ENCODE assay signal across 23 mouse cellular contexts in the genomic region with DNA sequence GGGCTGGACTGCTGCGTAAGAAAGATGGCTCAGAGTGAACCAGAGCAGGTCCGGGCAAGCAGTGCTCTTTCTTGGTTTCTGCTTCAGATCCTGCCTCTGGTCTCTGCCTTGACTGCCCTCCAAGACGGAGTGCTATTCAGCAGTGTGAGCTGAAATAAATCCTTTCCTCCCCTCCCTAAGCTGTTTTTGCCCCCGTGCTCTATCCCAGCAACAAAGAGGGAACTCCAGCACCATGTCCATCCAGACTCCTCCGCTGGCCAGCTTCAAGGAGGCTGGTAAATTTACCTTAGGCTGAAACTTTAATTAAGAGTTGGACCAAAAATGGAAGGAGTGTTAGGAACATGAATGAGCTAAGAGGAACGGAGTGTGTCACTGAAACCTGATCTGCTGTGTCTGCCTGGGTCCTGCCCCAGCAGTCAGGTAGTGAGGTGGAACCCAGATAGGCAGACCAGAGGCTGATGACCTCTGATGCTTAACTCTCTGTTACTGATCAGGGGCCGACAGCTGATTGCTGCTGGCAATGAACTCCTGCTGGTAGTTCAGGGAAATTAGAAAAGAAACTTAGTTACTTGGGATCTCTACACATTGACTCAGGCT.
DNase-seq lines count a peak whose midpoint lies in the region; ATAC-seq and TF ChIP-seq lines count a peak whose summit lies in the region.
"Had no signal": no experiment of that assay in that cellular context is flagged by ENCODE, and none has a peak within 500 bp of the region (broad histone marks: within the 10 kb centered on the region; RNA-seq: fewer than 3 reads in every experiment).

No protein-coding gene starts in this region.

- peaks cover 4% of the 10 kb centered on the region; the same call in 1 of the 2 replicates for H3K4me1 ChIP-seq in kidney, embryonic 14.5 days (ENCODE audit: control insufficient read depth, insufficient read depth, low read length)
- H3K4me1 ChIP-seq in kidney, postnatal 0 days (replicated peaks; ENCODE audit: insufficient read depth, low read length) = no peaks in the 10 kb centered on the region
- no peaks in the 10 kb centered on the region for H3K4me1 ChIP-seq in kidney, adult 2 months (ENCODE audit: control insufficient read depth, insufficient read depth, low read length)
- H3K4me1 ChIP-seq: heart, embryonic 13.5 days; hindbrain, embryonic 12.5 days had no signal

- TF ChIP-seq CTCF in kidney, postnatal 0 days (IDR thresholded peaks at IDR 0.05; ENCODE audit: low read depth) = no peak; the same call in 1 of the 2 replicates
- no peak for TF ChIP-seq CTCF in kidney, adult 2 months (conservative IDR thresholded peaks at IDR 0.05; ENCODE audit: insufficient read depth, insufficient read length, low read depth, low read length)

- DNase-seq in embryo, embryonic 10.5 days (ENCODE audit: low spot score) = peak; percentile 11
- no peak for DNase-seq in embryo, embryonic 9.5 days (ENCODE audit: extremely low spot score)
- DNase-seq in kidney, postnatal 10 days = no peak
- peak; percentile 71 for DNase-seq in kidney, postnatal 0 days (ENCODE audit: low spot score)
- DNase-seq in kidney, adult 2 months = no peak
- DNase-seq in cerebellum, adult 9-11 months = no peak
- DNase-seq: adrenal gland, adult 8-10 months; adrenal gland, postnatal 36 days; cerebellum, adult 18-20 months; cerebellum, adult 9-10 months; cerebellum, postnatal 25 days; gastrocnemius, postnatal 10 days; gastrocnemius, postnatal 36 days; heart, postnatal 14 days had no signal

- no peak overlapping the region for H3K27ac ChIP-seq in kidney, embryonic 14.5 days (ENCODE audit: low read depth, low read length)
- H3K27ac ChIP-seq in kidney, postnatal 0 days = no peak overlapping the region
- H3K27ac ChIP-seq in kidney, adult 2 months (ENCODE audit: insufficient read depth, low read depth, low read length) = no peak overlapping the region
- H3K27ac ChIP-seq: forebrain, embryonic 10.5 days; forebrain, embryonic 13.5 days; heart, embryonic 13.5 days; hindbrain, embryonic 12.5 days; hindbrain, embryonic 15.5 days had no signal

- H3K36me3 ChIP-seq in kidney, embryonic 14.5 days (ENCODE audit: control insufficient read depth, insufficient read depth, low read length) = peaks cover 4% of the 10 kb centered on the region; the same call in 1 of the 2 replicates
- H3K36me3 ChIP-seq in kidney, postnatal 0 days (ENCODE audit: insufficient read depth, low read length) = 0 out of 2 replicates have a peak, but pooled peaks cover 1% of the 10 kb centered on the region
- H3K36me3 ChIP-seq in kidney, adult 2 months (ENCODE audit: control insufficient read depth, insufficient read depth, low read length) = no peaks in the 10 kb centered on the region
- H3K36me3 ChIP-seq: hindbrain, embryonic 12.5 days; hindbrain, embryonic 15.5 days had no signal

- no peak overlapping the region for H3K9ac ChIP-seq in kidney, embryonic 14.5 days (ENCODE audit: low read depth, low read length)
- no peak overlapping the region for H3K9ac ChIP-seq in kidney, postnatal 0 days (ENCODE audit: low read depth, low read length)
- H3K9ac ChIP-seq: forebrain, embryonic 13.5 days; heart, embryonic 13.5 days; hindbrain, embryonic 12.5 days; hindbrain, embryonic 15.5 days had no signal

- H3K4me2 ChIP-seq in kidney, embryonic 14.5 days (replicated peaks; ENCODE audit: low read depth, low read length) = no peak overlapping the region
- no peak overlapping the region for H3K4me2 ChIP-seq in kidney, postnatal 0 days (ENCODE audit: low read length)
- H3K4me2 ChIP-seq: forebrain, embryonic 13.5 days; heart, embryonic 13.5 days; hindbrain, embryonic 12.5 days; hindbrain, embryonic 15.5 days had no signal

- TF ChIP-seq POLR2A in kidney, adult 2 months (IDR thresholded peaks at IDR 0.05; ENCODE audit: low read depth, low read length) = no peak

- no peak overlapping the region for H3K4me3 ChIP-seq in kidney, embryonic 14.5 days (ENCODE audit: low read length)
- no peak overlapping the region for H3K4me3 ChIP-seq in kidney, postnatal 0 days (replicated peaks; ENCODE audit: low read depth, low read length)
- no peak overlapping the region for H3K4me3 ChIP-seq in kidney, adult 2 months (ENCODE audit: insufficient read depth, low read depth, low read length)
- H3K4me3 ChIP-seq: forebrain, embryonic 10.5 days; forebrain, embryonic 13.5 days; heart, embryonic 13.5 days; hindbrain, embryonic 12.5 days; hindbrain, embryonic 15.5 days had no signal

- WGBS in kidney, embryonic 14.5 days = 25% methylated on average over 7 of the region's 7 CpGs
- WGBS in kidney, postnatal 0 days = 33% methylated on average over 7 of the region's 7 CpGs
- WGBS in kidney, adult 2 months = 60% methylated on average over 7 of the region's 7 CpGs

- H3K27me3 ChIP-seq in kidney, embryonic 14.5 days (ENCODE audit: control insufficient read depth, insufficient read depth, low read length) = no peaks in the 10 kb centered on the region
- no peaks in the 10 kb centered on the region for H3K27me3 ChIP-seq in kidney, postnatal 0 days (ENCODE audit: insufficient read depth, low read length)
- no peaks in the 10 kb centered on the region for H3K27me3 ChIP-seq in kidney, adult 2 months (replicated peaks; ENCODE audit: control insufficient read depth, insufficient read depth, low read length)
- H3K27me3 ChIP-seq: forebrain, embryonic 13.5 days; heart, embryonic 13.5 days; hindbrain, embryonic 12.5 days; hindbrain, embryonic 15.5 days had no signal

- no peaks in the 10 kb centered on the region for H3K9me3 ChIP-seq in kidney, embryonic 14.5 days (ENCODE audit: control insufficient read depth, low read length)
- H3K9me3 ChIP-seq in kidney, postnatal 0 days (replicated peaks; ENCODE audit: low read length) = no peaks in the 10 kb centered on the region
- H3K9me3 ChIP-seq: forebrain, embryonic 10.5 days; forebrain, embryonic 13.5 days; heart, embryonic 13.5 days; hindbrain, embryonic 12.5 days; hindbrain, embryonic 15.5 days had no signal

- peak; percentile 81 for ATAC-seq in kidney, embryonic 14.5 days (ENCODE audit: low FRiP score, low TSS enrichment)
- peak; percentile 79; the same call in 1 of the 2 replicates for ATAC-seq in kidney, postnatal 0 days (replicated peaks; ENCODE audit: low FRiP score, low read depth)
- ATAC-seq: CD4-positive, CD25-positive, alpha-beta regulatory T cell, adult 4 months; forebrain, embryonic 13.5 days; forebrain, embryonic 16.5 days; intestine, postnatal 0 days had no signal

Comparison
In these comparisons a context has a peak if more than half of its experiments do, and no peak if none do; other contexts are left out.
1. DNase-seq: peak in embryo, embryonic 10.5 days (single experiment) and kidney, postnatal 0 days (single experiment); none in embryo, embryonic 9.5 days (single experiment), kidney, postnatal 10 days (single experiment), kidney, adult 2 months (single experiment) and cerebellum, adult 9-11 months (single experiment).